Mouse (Mus musculus): ENCODE data around the gene Thsd4.

Thsd4 gene

DNA sequence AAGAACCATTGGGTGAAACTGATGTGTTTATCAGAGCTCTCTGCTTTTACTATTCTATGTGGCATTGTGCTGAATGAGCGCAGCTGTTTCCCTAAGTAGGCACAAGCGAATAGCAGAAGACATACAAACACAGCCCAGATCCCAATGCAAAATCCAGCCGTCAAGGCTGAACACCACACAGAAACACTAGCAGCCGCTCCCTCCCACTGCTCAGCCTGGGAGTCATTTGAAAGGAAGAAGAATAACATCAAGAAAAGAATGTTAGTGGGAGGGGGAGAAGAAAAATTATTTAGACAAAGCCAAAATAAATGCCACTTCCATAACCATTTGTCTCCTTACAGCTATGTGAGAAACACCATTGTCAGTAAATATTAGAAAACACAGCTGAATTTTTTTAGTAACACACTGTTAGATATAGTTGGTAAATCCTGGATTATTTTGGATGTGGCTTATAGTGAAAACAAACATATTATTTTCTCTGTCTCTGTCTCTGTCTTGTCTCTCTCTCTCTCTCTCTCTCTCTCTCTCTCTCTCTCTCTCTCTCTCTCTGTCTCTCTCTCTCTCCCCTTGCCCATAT, 148.6 kb downstream of the Thsd4 start:
- DNase-seq: no peak

- DNase-seq: no peak
Observed at GRCm38 (mm10) chr9:60368516-60368915, 153.3 kb downstream of the Thsd4 start.

- DNase-seq: no peak
Observed at GRCm38 (mm10) chr9:60367617-60368305, 154.1 kb downstream of the Thsd4 start.

- DNase-seq: no peak
Observed at GRCm38 (mm10) chr9:60364166-60364781, 157.6 kb downstream of the Thsd4 start.

DNA sequence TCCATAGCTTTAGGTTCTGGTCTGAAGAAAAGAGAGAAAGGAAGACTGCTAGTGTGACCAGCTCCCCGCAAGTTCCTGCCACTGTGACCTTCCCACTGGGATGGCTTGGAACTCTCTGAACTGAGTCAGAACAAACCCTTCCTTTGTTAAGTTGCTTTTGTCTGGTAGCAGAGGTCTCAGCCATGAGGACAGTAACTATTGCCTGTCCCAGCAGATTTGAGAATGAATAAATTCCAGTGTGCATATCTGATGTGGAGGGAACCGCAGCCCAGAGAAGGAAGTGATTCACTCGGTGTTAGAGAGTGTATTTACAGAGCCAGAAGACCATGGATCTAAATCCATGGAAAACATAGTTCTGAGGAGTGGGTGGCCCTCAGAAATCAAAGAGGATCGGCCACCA, 169.5 kb downstream of the Thsd4 start:
- DNase-seq: no peak

GRCm38 (mm10) chr9:60351153-60351552, 170.7 kb downstream of the Thsd4 start:
- no peak for DNase-seq

- no peak for DNase-seq
Observed at GRCm38 (mm10) chr9:60336147-60336546, 185.7 kb downstream of the Thsd4 start.

GRCm38 (mm10) chr9:60335455-60335854, 186.4 kb downstream of the Thsd4 start:
- DNase-seq: no peak

GRCm38 (mm10) chr9:60329911-60330310, 191.9 kb downstream of the Thsd4 start:
- no peak for DNase-seq

DNA sequence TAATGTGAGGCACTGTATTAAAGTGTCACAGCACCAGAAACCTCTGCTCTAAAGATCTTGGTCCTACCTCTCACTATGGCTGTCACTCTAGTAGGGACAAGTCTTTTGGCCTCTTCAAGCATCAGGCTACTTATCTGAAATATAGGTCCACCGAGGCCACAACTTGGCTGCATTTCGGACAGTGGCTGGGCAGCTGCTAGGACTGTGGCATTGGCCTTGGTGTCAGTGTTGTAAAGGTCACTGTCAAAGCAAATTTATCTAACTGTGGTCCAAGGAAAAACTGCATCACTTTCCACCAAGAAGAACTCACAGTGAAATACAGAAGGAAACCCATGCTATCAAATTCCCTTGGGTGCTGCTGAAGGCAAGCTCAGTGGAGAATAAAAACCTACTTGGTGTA, 197.1 kb downstream of the Thsd4 start:
- DNase-seq: no peak

- DNase-seq: no peak
Observed at GRCm38 (mm10) chr9:60323435-60323834, 198.4 kb downstream of the Thsd4 start.

DNA sequence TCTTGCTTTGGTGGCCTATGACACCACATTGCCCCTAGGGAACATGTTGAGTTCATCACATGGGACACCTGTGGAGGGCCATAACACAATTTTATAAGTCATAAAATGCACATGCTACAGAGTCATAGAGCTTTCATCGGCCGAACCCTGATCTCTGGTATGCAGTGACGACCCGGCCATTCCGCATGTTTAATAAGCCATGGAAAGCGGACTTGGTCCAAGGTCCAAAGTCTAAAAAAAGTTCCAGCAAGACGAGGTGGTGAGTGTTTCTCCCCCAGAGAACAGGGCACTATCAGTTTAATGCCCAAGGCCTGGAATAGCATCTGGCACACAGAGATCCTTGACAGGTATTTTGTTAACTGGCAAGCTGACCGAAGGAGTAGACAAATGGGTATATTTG, 204.6 kb downstream of the Thsd4 start:
- no peak for DNase-seq

DNA sequence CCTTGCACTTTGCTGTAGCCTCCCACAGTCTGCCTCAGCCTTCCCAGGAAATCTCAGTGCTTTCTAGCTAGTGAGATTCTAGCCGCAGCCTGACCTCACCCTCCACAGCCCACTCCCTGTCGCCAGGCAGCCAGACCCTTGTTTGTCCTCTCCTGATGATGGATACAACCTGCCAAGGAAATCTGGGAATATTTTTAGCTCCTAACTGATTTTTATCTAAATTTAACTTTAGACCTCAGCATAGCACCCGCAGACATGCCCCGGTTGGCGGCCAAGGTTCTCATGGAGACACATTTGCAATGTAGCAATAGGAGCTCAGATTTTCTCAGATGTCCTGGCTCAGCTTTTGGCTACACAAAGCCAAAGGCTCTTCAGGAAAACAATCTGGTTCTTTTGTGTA, 205.3 kb downstream of the Thsd4 start:
- DNase-seq: peak; percentile 32 to 37

DNA sequence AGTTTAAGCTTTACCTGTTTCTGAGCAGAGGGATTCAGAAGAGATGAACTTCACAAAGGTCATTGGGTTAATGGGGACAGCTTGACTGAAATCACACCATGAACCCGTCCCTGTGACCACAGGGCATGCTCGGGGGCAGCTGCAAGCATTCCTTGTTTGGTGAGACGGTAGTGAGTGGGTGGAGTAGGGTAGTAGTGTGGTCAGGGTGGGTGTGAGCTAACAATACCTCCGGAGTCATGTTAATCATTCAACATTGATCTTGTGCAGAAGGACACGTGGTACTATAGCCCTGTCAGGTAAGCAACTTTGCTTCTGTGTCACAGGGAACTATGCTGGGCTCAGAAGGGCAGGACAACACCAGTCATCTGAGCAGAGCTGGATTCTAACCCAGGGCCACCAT, 206.3 kb downstream of the Thsd4 start:
- DNase-seq: no peak

- DNase-seq: no peak
Observed at GRCm38 (mm10) chr9:60313661-60314060, 208.2 kb downstream of the Thsd4 start.

- no peak for DNase-seq
Observed at GRCm38 (mm10) chr9:60312670-60313069, 209.2 kb downstream of the Thsd4 start.

DNA sequence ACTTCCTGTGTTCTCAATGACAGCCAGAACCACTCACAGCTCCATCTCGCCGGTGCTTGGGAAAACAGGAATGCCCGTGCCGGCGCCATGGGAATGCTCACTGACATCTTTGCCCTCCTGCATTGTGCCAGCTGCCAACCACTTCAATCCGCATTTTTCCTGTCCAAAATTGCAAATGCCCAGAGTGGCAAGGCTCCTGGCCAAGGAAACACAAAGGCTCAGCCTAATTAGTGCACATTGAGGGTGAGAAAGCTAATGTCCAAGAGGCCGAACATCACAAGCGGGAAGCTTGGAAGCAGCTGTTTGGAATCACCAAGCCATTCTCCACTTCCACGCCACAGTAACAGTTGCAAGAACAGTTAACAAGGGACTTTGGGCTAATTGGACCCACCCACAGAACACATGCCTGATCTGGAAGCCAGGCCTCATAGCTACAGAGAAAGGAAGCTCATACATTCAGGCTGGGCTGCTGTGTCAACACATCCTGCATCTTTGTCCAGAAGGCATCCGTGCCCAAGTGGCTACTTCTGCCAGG, 210.2 kb downstream of the Thsd4 start:
- DNase-seq: peak in 1 of 2 experiments; percentile 14

- no peak for DNase-seq
Observed at GRCm38 (mm10) chr9:60310741-60311317, 211.0 kb downstream of the Thsd4 start.

GRCm38 (mm10) chr9:60309786-60310711, 211.8 kb downstream of the Thsd4 start:
- peak; percentile 90 to 91 for DNase-seq

DNA sequence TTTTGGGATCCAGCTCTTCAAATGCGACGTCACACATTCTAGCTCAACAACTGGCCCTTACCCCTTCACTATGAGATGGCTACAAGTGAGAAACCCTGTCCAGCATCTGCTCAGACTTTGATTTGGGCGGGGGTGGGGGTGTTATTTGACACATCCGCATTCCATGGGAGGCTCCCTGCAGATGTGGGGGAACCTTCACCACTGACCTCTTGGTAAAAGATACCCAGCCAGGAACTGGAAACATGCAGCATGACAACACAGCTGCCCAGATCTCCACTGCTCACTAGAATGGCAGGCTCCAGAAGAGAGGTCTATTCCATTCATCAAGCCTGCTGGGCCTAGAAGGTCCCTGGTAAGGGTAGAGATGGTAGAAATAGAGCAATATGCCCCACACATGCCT, 213.7 kb downstream of the Thsd4 start:
- DNase-seq: no peak

DNA sequence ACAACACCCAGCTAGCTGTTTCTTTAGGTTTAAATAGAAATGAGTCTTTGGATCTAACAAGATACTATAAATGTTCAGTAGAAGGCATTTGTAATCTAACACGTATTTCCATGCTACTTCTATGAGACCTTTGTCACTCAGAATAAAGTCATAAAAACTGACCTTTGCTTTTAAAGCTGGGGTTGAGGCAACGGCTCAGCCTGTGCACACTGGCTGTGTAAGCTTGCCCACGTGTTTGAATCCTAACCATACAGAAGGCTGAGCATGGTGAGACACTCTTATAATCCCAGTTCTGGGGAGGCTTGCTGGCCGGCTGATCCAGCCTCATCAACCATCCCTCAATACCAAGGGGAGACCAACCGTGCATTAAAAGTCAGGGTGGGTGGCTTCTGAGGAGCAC, 214.4 kb downstream of the Thsd4 start:
- no peak for DNase-seq

DNA sequence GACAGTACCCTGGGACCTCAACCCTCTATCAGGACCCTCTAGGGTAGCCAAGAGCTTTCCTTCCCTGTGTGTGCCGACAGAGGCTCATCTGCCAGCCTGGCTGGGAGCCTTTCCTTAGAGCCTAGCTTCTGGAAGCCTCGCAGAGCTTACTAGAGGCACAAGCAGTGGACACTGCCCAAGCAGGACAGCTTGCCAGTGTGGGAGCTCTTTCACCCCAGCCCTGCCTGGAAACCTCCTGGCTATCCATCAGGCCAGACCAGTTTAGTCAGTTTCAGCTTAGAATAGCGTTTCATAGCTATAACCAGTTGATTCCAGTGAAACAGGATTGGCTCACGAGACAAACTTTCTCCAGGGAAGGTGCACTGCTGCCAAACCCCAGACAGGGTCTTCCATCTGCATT, 215.6 kb downstream of the Thsd4 start:
- DNase-seq: peak; percentile 66 to 70
